Mouse (Mus musculus): ENCODE measurements around the gene Hist1h2ag. TPM values are rescaled to one million over a fixed set of nuclear protein-coding genes. Genes with fewer than 3 reads are reported as not detected.
A peak's percentile ranks its signal among the peaks of the same experiment; 100 is the strongest.

Hist1h2ag gene
- total RNA-seq, 2 experiments from 2014 or later, result 7.1 to 18.2 TPM

- no peak for DNase-seq (ENCODE audit: extremely low spot score in 1 of 2, low spot score in 1 of 2)
Observed at GRCm38 (mm10) chr13:22037415-22037814, 5.3 kb downstream of the Hist1h2ag start.

DNA sequence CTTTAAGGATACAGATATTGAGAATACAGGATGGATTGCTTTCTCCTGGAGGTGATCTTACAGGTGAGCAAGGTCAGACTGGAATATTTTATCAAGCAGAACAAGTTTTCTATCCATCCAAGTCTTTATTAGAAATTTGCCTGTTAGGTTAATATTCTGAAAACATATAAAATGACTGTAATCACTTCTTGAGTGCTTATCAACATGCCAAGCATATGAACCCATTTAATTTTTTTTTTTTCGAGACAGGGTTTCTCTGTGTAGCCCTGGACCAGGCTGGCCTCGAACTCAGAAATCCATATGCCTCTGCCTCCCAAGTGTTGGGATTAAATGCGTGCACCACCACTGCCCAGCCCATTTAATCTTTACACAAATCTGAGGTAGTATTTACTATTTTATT lies 5.8 kb downstream of the Hist1h2ag start:
- no peak for DNase-seq (ENCODE audit: extremely low spot score in 1 of 2, low spot score in 1 of 2)

GRCm38 (mm10) chr13:22036149-22036956 lies 6.4 kb downstream of the Hist1h2ag start:
- DNase-seq (ENCODE audit: extremely low spot score in 1 of 2, low spot score in 1 of 2), result no peak

- DNase-seq (ENCODE audit: extremely low spot score in 1 of 2, low spot score in 1 of 2), result peak in 1 of 2 experiments; percentile 65
Observed at GRCm38 (mm10) chr13:22035267-22036148, 7.2 kb downstream of the Hist1h2ag start, which contains the start of the genes Hist1h2ah and Hist1h2bk. TSS of gene Hist1h2ah (minus strand) at chr13:22035568. TSS of gene Hist1h2bk (plus strand) at chr13:22035870.

DNA sequence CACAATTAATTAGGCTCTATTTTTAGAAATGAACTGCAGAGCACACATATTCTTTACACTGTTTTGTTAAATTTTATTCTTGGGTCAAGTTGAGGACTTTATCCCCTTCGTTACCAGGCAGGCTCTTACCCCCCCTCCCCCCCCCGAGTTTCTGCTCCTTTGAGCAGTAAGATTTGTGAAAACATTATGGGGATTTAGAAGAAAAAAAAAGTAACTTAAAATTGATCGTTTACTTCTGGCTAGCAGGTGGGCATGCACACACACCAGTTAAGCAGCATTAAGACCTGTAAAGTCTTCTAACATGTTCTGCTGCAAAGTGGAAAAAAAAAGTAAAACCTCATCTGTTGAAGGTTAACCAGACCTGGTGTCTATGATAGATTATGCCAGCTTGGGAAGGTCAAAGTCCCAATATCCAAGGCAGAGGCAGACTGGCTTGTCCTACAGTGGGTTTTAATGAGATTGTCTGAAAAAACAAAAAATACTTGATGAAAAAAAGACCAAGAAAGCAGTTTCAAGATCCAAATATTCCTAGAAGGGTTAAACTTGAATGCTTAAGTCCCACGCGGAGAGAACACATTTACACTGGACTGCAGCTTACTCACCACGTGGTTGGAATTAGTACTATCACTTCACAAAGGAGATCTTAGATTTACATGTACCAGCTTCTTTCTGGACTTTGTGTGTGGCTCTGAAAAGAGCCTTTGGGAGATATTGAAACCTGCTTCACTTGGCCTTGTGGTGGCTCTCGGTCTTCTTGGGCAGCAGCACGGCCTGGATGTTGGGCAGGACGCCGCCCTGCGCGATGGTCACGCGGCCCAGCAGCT lies 8.1 kb downstream of the Hist1h2ag start:
- DNase-seq (ENCODE audit: extremely low spot score in 1 of 2, low spot score in 1 of 2), result no peak

DNA sequence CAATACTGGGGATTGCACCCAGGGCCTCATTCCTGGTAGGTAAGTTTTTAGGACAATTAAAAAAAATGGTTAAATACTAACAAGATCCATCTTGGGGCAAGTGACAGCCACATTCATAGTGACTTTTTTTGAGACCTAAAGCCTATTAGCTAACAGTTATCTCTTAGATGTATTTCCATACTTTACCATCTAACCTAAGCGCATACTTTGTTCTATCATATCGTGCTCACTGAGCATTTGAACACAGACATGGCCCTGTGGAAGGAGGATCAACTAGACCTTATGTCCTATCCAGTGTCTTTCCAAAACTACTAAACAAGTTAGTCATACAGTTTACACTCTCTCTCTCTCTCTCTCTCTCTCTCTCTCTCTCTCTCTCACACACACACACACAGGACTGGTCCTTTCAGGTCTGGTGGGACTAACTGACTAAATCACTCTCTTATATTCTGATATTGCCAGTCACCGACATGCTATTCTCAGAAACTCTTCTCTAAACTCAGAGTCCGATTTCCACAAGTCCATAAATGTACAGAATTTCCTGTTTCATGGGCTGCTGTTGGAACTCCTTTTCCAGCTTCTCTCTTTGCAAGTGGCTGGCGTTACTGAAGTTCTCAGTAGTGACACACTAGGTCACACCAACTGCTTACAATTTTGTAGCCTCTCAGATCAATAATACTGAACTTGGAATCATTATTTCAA lies 8.9 kb downstream of the Hist1h2ag start:
- DNase-seq (ENCODE audit: extremely low spot score in 1 of 2, low spot score in 1 of 2), result no peak

- DNase-seq (ENCODE audit: extremely low spot score in 1 of 2, low spot score in 1 of 2), result no peak
Observed at GRCm38 (mm10) chr13:22030493-22030892, 12.3 kb downstream of the Hist1h2ag start.

DNA sequence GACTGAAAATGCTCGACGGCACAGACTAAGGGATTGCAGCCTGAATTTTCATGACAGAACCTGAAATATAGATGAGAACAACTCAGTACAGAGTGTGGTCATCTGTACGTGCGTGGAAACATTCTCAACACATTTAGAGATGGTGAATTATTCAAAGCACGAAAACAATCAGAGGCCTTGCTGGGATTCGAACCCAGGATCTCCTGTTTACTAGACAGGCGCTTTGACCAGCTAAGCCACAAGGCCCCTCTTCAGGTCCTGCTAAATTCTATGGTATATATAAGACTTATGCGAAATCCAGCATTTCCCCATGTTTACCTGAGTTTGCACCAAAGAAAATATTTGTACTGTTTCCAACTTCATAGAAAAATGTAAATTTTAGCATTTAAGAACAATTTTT lies 12.8 kb downstream of the Hist1h2ag start:
- peak in 1 of 2 experiments; percentile 41 for DNase-seq (ENCODE audit: extremely low spot score in 1 of 2, low spot score in 1 of 2)

DNA sequence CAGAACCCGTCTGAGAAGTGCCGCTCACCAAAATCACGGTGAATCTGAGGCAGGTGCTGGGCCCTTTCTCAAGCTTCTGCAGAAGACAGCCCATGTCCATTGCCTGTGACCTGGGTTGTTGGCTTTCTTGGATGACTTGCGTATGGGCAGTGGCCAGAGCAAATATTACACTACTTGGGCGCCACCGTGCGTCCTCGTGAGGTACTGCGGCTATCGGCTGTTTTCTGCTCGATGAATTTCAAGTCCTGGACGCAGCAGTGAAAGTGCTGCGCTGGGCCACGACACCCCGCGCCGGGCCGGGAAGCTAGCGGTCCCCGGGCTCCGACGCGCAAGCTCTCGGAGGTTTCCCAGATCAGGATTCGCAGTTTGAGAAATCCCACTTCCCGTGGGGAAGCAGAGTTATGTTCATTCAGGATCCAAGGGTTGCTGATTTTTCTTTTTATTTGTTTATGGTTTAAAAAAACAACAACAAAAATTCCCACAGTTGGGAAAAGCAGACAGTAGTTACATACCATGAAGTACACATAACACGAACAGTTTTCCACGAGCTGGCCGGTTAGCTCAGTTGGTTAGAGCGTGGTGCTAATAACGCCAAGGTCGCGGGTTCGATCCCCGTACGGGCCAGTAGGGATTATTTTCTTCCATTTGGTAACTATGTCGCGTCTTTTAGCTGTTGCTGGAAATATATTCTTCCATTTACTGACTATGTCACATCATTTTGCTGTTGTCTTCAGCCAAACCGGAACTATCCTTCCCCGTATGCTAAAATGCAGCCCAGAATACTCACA lies 13.9 kb downstream of the Hist1h2ag start:
- peak; percentile 92 to 98 for DNase-seq (ENCODE audit: extremely low spot score in 1 of 2, low spot score in 1 of 2)

DNA sequence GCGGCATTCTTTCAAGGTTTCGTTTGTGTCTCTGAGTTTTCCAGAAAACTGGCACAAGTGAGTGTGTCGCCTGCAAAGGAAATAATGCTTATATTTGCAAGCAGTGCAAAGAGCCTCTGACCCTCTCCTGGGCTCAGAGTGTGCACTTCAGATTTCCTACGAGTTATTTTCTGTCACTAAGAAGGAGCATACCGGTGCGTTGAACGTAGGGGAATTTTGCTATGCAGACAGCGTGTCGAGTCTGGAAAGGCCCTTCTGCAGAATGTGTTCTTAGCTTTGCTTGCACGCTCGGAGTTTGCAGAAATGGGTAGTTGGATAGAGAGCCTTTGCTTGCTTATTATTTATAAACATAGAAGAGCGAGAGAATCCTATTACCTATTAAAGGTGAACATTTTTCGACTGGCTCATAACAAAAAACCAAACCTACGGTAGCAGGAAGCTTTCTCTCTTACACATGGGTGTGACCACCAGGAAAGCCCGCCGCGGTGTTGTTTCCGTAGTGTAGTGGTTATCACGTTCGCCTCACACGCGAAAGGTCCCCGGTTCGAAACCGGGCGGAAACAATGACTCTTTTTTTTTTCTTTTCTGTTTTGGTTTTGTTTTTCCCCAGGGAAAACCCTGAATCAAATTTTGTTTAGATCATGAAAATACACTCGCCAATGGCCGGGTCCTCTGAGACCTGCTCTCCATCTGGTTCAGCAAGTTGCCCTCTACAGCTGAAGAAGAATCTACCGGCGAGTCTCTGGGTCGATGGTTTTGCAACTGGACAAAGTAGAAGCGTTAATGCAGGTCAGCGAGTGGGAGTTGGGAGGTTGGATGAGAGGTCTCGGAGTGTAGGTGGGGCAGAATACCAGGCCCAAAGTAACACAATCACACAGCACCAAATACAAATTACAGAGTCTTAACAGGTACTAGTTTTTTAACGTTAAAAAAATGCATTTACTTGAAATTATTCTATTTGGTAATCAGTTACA lies 16.4 kb downstream of the Hist1h2ag start:
- peak; percentile 85 to 97 for DNase-seq (ENCODE audit: extremely low spot score in 1 of 2, low spot score in 1 of 2)

DNA sequence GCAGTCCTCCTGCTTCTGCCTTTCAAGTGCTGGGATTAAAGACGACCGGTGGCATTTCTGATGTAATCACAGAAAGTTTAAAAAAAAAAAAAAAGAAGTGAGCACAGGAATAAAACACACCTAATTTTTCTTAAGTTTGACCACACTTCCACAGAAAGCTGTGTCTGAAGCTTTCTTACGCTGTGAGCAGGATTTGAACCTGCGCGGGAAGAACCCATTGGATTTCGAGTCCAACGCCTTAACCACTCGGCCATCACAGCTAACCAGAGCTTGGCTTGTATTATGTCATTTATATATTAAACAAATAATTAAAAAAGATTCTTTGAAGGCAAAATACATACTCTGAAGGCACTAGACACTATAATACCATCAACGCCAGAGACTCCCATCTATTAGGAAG lies 20.5 kb downstream of the Hist1h2ag start:
- peak in 1 of 2 experiments; percentile 72 for DNase-seq (ENCODE audit: extremely low spot score in 1 of 2, low spot score in 1 of 2)

- DNase-seq (ENCODE audit: extremely low spot score in 1 of 2, low spot score in 1 of 2), result no peak
Observed at GRCm38 (mm10) chr13:22021581-22021980, 21.2 kb downstream of the Hist1h2ag start.

- DNase-seq (ENCODE audit: extremely low spot score in 1 of 2, low spot score in 1 of 2), result peak in 1 of 2 experiments; percentile 49
Observed at GRCm38 (mm10) chr13:22020901-22021339, 21.8 kb downstream of the Hist1h2ag start.

DNA sequence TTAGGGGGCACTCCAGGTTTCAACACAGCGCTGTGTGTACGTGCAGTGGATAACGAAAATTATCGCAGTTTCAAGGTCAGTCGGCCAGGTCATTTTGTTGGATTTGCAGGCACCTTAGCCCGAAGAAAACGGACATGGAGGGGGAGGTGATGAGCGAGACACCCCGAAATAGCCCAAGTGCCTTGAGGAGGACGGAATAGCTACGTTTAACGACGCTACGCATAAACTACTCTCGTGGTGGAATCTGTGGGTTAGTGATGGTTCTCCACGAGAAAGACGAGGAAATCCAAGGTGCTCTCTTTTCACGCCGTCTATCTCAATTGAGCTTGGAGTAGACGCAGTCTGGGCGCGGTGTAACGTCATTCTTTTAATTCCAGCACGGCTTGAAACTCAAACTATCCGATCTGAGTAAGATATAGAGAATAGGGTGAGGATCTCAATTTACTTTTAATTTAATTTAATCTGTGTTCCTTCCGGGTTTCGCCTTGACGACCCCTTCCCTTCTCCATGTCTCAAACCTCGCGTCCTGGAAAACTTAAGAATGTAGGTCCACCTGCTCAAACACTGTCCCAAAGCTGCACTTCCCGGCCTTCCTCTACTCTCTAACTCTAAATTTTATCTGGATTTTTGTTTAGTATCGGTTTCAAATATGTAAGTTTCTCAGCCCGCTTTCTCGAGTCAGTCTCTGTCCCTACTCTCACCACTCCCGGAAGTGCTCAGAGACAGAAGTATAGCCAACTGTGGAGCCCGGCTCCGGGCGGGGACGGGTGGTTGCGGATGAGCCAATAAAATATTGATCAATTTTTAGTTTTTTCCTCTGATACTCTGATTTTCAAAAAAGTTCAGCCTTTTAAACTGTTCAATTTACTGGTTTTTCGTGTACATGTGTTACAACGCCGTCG lies 22.6 kb downstream of the Hist1h2ag start:
- DNase-seq (ENCODE audit: extremely low spot score in 1 of 2, low spot score in 1 of 2), result no peak

GRCm38 (mm10) chr13:22015479-22016450 lies 27.0 kb downstream of the Hist1h2ag start:
- DNase-seq (ENCODE audit: extremely low spot score in 1 of 2, low spot score in 1 of 2), result peak; percentile 35 to 70

Data from layer of hippocampus, postnatal 25 days (tissue).